Mouse (Mus musculus): Measurements from ENCODE around the gene Kcmf1.
"Not testable (repeated sequence)": the region's sequence is repeated elsewhere in the genome, so short reads cannot be mapped to it uniquely, and the experiment has no call there.

The Kcmf1 gene

GRCm38 (mm10) chr6:72841986-72842502 lies 57.7 kb downstream of the Kcmf1 start:
- DNase-seq (ENCODE audit: low spot score in 2 of 2) = no peak

GRCm38 (mm10) chr6:72840867-72841780 lies 58.7 kb downstream of the Kcmf1 start:
- no peak for DNase-seq (ENCODE audit: low spot score in 2 of 2)

GRCm38 (mm10) chr6:72837756-72838155 lies 62.0 kb downstream of the Kcmf1 start:
- DNase-seq (ENCODE audit: low spot score in 2 of 2) = no peak

GRCm38 (mm10) chr6:72834518-72834917 lies 65.3 kb downstream of the Kcmf1 start:
- DNase-seq (ENCODE audit: low spot score in 2 of 2) = no peak

GRCm38 (mm10) chr6:72831858-72832257 lies 67.9 kb downstream of the Kcmf1 start:
- DNase-seq (ENCODE audit: low spot score in 2 of 2) = no peak

GRCm38 (mm10) chr6:72831276-72831675 lies 68.5 kb downstream of the Kcmf1 start:
- peak in 1 of 2 experiments; percentile 31 for DNase-seq (ENCODE audit: low spot score in 2 of 2)

GRCm38 (mm10) chr6:72828857-72829256 lies 70.9 kb downstream of the Kcmf1 start:
- no peak for DNase-seq (ENCODE audit: low spot score in 2 of 2)

- not testable (repeated sequence) for DNase-seq (ENCODE audit: low spot score in 2 of 2)
Measured at GRCm38 (mm10) chr6:72828037-72828436, 71.7 kb downstream of the Kcmf1 start.

- DNase-seq (ENCODE audit: low spot score in 2 of 2) = no peak
Measured at GRCm38 (mm10) chr6:72825762-72826161, 74.0 kb downstream of the Kcmf1 start.

GRCm38 (mm10) chr6:72824971-72825737 lies 74.6 kb downstream of the Kcmf1 start:
- no peak for DNase-seq (ENCODE audit: low spot score in 2 of 2)

- no peak for DNase-seq (ENCODE audit: low spot score in 2 of 2)
Measured at GRCm38 (mm10) chr6:72813456-72813855, 86.3 kb downstream of the Kcmf1 start.

- DNase-seq (ENCODE audit: low spot score in 2 of 2) = no peak
Measured at GRCm38 (mm10) chr6:72810248-72810647, 89.5 kb downstream of the Kcmf1 start.

- no peak for DNase-seq (ENCODE audit: low spot score in 2 of 2)
Measured at GRCm38 (mm10) chr6:72809522-72810149, 90.1 kb downstream of the Kcmf1 start.

- no peak for DNase-seq (ENCODE audit: low spot score in 2 of 2)
Measured at GRCm38 (mm10) chr6:72808342-72808741, 91.4 kb downstream of the Kcmf1 start.

- no peak for DNase-seq (ENCODE audit: low spot score in 2 of 2)
Measured at GRCm38 (mm10) chr6:72803669-72804068, 96.1 kb downstream of the Kcmf1 start.

GRCm38 (mm10) chr6:72802119-72802518 lies 97.7 kb downstream of the Kcmf1 start:
- no peak for DNase-seq (ENCODE audit: low spot score in 2 of 2)

GRCm38 (mm10) chr6:72800641-72801040 lies 99.1 kb downstream of the Kcmf1 start:
- DNase-seq (ENCODE audit: low spot score in 2 of 2) = no peak

GRCm38 (mm10) chr6:72797763-72798162 lies 102.0 kb downstream of the Kcmf1 start:
- no peak for DNase-seq (ENCODE audit: low spot score in 2 of 2)

GRCm38 (mm10) chr6:72795444-72795843 lies 104.3 kb downstream of the Kcmf1 start:
- DNase-seq (ENCODE audit: low spot score in 2 of 2) = no peak

GRCm38 (mm10) chr6:72794870-72795269 lies 104.9 kb downstream of the Kcmf1 start:
- DNase-seq (ENCODE audit: low spot score in 2 of 2) = no peak

GRCm38 (mm10) chr6:72792641-72793040 lies 107.1 kb downstream of the Kcmf1 start:
- no peak for DNase-seq (ENCODE audit: low spot score in 2 of 2)

Data from spleen, postnatal 14 days (tissue).